Comparison of ENCODE assay signal across 9 mouse cellular contexts in the genomic region with DNA sequence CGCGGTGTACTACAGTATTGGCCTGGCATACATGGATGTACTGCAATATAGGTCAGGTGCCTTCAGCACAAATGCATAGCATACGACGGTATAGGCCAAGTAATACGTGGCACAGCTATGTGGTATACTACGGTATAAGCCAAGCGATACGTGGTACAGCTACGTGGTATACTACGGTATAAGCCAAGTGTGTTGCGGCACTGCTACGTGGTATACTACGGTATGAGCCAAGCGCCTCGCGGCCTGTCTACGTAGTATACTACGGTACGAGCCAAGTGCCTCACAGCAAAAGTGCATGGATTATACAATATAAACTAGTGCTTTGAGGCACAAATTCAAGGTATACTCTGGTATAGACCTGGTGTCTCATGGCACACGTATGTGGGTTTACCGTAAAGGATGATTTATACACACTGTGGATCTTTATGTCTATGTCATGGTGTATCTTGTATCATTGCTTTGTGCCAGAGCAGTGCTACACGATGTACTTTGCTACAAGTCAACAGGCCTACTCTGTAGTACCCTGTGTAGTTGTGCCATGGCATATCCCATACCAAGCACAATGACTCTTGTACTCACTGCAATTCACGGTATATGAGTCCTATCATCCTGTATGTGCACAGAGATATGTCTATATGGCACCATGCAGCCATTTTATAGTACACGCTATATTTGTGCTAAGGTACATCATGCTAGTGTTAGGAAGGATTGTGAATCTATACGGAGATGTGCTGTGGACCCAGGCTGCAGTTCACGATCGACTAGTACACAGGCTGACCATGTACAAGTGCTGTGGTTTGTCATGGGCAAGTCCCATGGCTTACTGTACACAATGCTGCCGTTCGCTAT.
DNase-seq lines count a peak whose midpoint lies in the region; ATAC-seq and TF ChIP-seq lines count a peak whose summit lies in the region.
"Had no signal": no experiment of that assay in that cellular context is flagged by ENCODE, and none has a peak within 500 bp of the region (broad histone marks: within the 10 kb centered on the region; RNA-seq: fewer than 3 reads in every experiment).

No protein-coding gene starts in this region.

- no peak for TF ChIP-seq CTCF in ES-Bruce4 (IDR thresholded peaks at IDR 0.05; ENCODE audit: low read depth, low read length)
- TF ChIP-seq CTCF in liver, postnatal 0 days (IDR thresholded peaks at IDR 0.05; ENCODE audit: low read depth), result no peak

- H3K9ac ChIP-seq in ES-Bruce4 (ENCODE audit: low read depth, poor library complexity, severe bottlenecking) (no peak overlapping the region), ES-E14 (ENCODE audit: insufficient read depth, low read depth, low read length, poor library complexity, severe bottlenecking) (peak overlapping the region; percentile 24)
- H3K9ac ChIP-seq in hindbrain, embryonic 12.5 days, result peak overlapping the region; percentile 18; the same call in 1 of the 2 replicates
- H3K9ac ChIP-seq in liver, postnatal 0 days (replicated peaks), result no peak overlapping the region

- in situ Hi-C loops in ES-E14 (cut with MboI; ENCODE audit: low sequenced_read_pairs in 2 of 2, unreplicated experiment in 2 of 2), result no loop called here

- ATAC-seq in hindbrain, embryonic 12.5 days (ENCODE audit: low FRiP score), result no peak
- ATAC-seq in liver, postnatal 0 days, result peak; percentile 75
- ATAC-seq in granulocyte monocyte progenitor cell, adult 5-6 weeks (replicated peaks; ENCODE audit: poor library complexity, severe bottlenecking), result no peak

- TF ChIP-seq EP300 in ES-Bruce4 (IDR thresholded peaks at IDR 0.05; ENCODE audit: insufficient read depth, low read depth, low read length), result no peak
- TF ChIP-seq EP300 in liver, postnatal 0 days (IDR thresholded peaks at IDR 0.05; ENCODE audit: low read depth), result no peak

- H3K9me3 ChIP-seq in ES-Bruce4 (replicated peaks; ENCODE audit: control insufficient read depth, insufficient read depth, low read length, poor library complexity, severe bottlenecking), result peaks cover 66% of the 10 kb centered on the region
- no peaks in the 10 kb centered on the region for H3K9me3 ChIP-seq in ES-E14 (ENCODE audit: control insufficient read depth, insufficient read depth, low read depth, low read length)
- peaks cover 47% of the 10 kb centered on the region for H3K9me3 ChIP-seq in hindbrain, embryonic 12.5 days (replicated peaks)
- H3K9me3 ChIP-seq in liver, postnatal 0 days (ENCODE audit: low read length), result no peaks in the 10 kb centered on the region

- H3K27me3 ChIP-seq in ES-Bruce4 (ENCODE audit: control insufficient read depth, insufficient read depth, low read length, poor library complexity, severe bottlenecking), result no peaks in the 10 kb centered on the region
- peaks cover 16% of the 10 kb centered on the region for H3K27me3 ChIP-seq in hindbrain, embryonic 12.5 days
- H3K27me3 ChIP-seq in liver, postnatal 0 days (ENCODE audit: insufficient read depth, low read length), result no peaks in the 10 kb centered on the region

- no peak overlapping the region for H3K27ac ChIP-seq in ES-Bruce4 (ENCODE audit: insufficient read depth, low read length)
- peak overlapping the region; percentile 4; the same call in 1 of the 2 replicates for H3K27ac ChIP-seq in ES-E14 (ENCODE audit: insufficient read depth, low read depth, low read length, poor library complexity, severe bottlenecking)
- no peak overlapping the region for H3K27ac ChIP-seq in hindbrain, embryonic 12.5 days
- H3K27ac ChIP-seq in liver, postnatal 0 days (ENCODE audit: low read depth), result no peak overlapping the region

- DNase-seq in ES-E14 (ENCODE audit: low read depth, low spot score), result no peak
- no peak for DNase-seq in liver, postnatal 0 days
- no peak for DNase-seq in left cerebral cortex, postnatal 10 days (ENCODE audit: extremely low spot score in 1 of 2, low spot score in 2 of 2)
- DNase-seq in cerebellum, postnatal 25 days, result no peak
- DNase-seq: gastrocnemius, postnatal 36 days; thymus, postnatal 36 days had no signal

- H3K4me1 ChIP-seq in ES-Bruce4 (ENCODE audit: control insufficient read depth, insufficient read depth, low read length) (no peaks in the 10 kb centered on the region), ES-E14 (ENCODE audit: control insufficient read depth in 2 of 2, insufficient read depth in 2 of 2, low read length in 2 of 2, poor library complexity in 1 of 2) (peaks cover 3 to 13% of the 10 kb centered on the region in 2 experiments; a peak in 2 of 4 replicates)
- peaks cover 15% of the 10 kb centered on the region for H3K4me1 ChIP-seq in hindbrain, embryonic 12.5 days
- peaks cover 32% of the 10 kb centered on the region for H3K4me1 ChIP-seq in liver, postnatal 0 days (ENCODE audit: insufficient read depth)

- peak overlapping the region; percentile 4 for H3K4me3 ChIP-seq in ES-Bruce4 (ENCODE audit: low read depth, low read length)
- peak overlapping the region; percentile 18 to 48 for H3K4me3 ChIP-seq in ES-E14 (ENCODE audit: insufficient read depth in 1 of 2, low read depth in 1 of 2, low read length in 2 of 2, poor library complexity in 1 of 2, severe bottlenecking in 1 of 2)
- H3K4me3 ChIP-seq in hindbrain, embryonic 12.5 days, result peak overlapping the region; percentile 29
- H3K4me3 ChIP-seq in liver, postnatal 0 days (ENCODE audit: low read depth, low read length), result no peak overlapping the region

- no peak for TF ChIP-seq POLR2A in ES-Bruce4 (IDR thresholded peaks at IDR 0.05; ENCODE audit: insufficient read depth, low read length)

- H3K4me2 ChIP-seq in hindbrain, embryonic 12.5 days (replicated peaks), result peak overlapping the region; percentile 50
- H3K4me2 ChIP-seq in liver, postnatal 0 days (ENCODE audit: low read depth, low read length), result peak overlapping the region; percentile 41

- WGBS in hindbrain, embryonic 12.5 days, result 55% methylated on average over 29 of the region's 29 CpGs
- 60% methylated on average over 29 of the region's 29 CpGs for WGBS in liver, postnatal 0 days (ENCODE audit: insufficient replicate concordance)

- intact Hi-C loops in left cerebral cortex, postnatal 10 days (cut with DNase I), result no loop called here

- H3K36me3 ChIP-seq in ES-Bruce4 (ENCODE audit: control insufficient read depth, insufficient read depth, low read length, poor library complexity, severe bottlenecking) (no peaks in the 10 kb centered on the region), ES-E14 (ENCODE audit: control insufficient read depth, insufficient read depth, low read length, poor library complexity, severe bottlenecking) (no peaks in the 10 kb centered on the region)
- H3K36me3 ChIP-seq in hindbrain, embryonic 12.5 days, result no peaks in the 10 kb centered on the region; the same call in 1 of the 2 replicates
- no peaks in the 10 kb centered on the region for H3K36me3 ChIP-seq in liver, postnatal 0 days (replicated peaks; ENCODE audit: insufficient read depth, low read length)

TF ChIP-seq in ES-E14, 5 proteins besides CTCF, POLR2A, EP300 and RAD21:
- TF ChIP-seq HCFC1 (IDR thresholded peaks at IDR 0.05; ENCODE audit: borderline replicate concordance, insufficient read depth, low read length) (no peak), ZNF384 (IDR thresholded peaks at IDR 0.05; ENCODE audit: low read depth, low read length) (no peak), CHD2 (IDR thresholded peaks at IDR 0.05; ENCODE audit: low read depth, low read length) (no peak), MAFK (IDR thresholded peaks at IDR 0.05; ENCODE audit: insufficient read depth, low read depth, low read length) (no peak), ZC3H11A (IDR thresholded peaks at IDR 0.05; ENCODE audit: borderline replicate concordance, low read depth, low read length) (no peak)

Comparison
In these comparisons a context has a peak if more than half of its experiments do, and no peak if none do; other contexts are left out.
1. H3K9ac ChIP-seq: peak in ES-E14 (single experiment) and hindbrain, embryonic 12.5 days (single experiment); none in ES-Bruce4 (single experiment) and liver, postnatal 0 days (single experiment).